Mouse (Mus musculus) layer of hippocampus, postnatal 36 days (tissue): ENCODE data around the gene Smg1. TPM values are rescaled to one million over a fixed set of nuclear protein-coding genes. Genes with fewer than 3 reads are reported as not detected.

Experiments used
- DNase-seq, 2 experiments: peaks; one replicate each; pipeline ENCODE4 v3.0.0; 2022
- total RNA-seq, 2 experiments: library from RNA; stranded (reverse); gene quantifications; 2 replicates each; pipeline ENCODE4 v1.2.3; 2021

Gene Smg1
- total RNA-seq, 2 experiments from 2014 or later = 84.4 to 91.5 TPM

DNA sequence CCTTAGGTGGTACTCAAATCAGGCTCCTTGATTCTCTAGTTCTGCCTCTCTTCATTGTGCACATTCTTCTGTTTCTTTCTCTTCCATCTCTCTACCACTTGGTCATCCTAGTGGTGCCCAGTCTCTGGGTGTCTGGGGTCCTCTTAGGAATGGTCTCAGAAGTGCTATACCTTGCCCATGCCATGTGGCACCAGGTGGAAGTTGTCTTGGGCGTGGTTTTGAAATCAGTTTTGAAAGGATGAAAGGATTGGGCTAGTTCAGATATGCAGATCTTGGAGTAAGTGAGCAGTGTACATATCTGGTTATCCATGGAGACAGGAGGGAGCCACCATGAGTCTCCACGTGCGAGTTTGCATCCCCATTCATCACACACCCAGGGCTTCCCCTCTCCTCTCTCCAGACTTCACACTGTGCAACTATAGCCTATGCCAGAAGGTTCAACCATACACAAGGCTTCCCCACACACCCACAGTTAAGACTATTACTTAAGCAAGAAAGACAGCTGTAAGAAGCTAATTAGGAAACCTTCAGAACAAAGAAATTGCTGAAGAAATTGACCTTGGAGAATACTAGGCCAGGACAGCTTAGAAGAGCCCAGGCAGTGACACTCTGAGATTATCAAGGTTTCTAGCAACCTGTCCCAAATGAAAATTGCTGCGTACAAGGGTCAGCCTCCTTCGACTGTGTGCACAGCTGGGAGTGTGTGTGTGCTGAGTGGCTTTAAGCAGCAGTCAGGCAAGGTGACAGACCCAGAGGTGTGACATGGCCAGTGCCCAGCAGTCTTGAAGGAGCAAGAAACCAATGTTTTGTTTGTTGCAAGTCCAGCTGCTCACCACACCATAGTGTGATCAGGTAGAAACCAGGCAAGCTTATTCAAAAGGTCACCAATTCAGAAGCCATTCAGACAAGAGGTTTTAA, 139.7 kb downstream of the Smg1 start:
- no peak for DNase-seq

GRCm38 (mm10) chr7:118102678-118103461, 140.6 kb downstream of the Smg1 start:
- no peak for DNase-seq

DNA sequence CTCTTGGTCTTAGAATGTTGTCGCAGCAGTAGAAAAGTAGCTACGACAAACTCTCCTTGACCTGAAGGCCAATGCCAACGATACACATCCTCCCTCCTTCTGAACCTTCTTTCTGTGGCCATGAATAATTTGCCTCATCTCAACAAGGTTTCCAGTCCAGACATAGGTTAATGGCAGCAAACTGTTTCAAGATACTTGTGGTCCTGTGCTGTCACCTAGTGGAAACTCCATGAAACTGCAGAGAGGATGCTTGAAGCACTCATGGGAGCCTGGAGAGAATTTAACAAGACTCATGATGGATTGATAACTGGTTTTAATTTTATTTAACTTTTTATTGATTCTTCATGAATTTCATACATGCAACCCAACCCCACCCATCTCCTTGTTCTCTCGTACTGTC, 141.2 kb downstream of the Smg1 start:
- no peak for DNase-seq

GRCm38 (mm10) chr7:118097615-118098014, 145.9 kb downstream of the Smg1 start:
- no peak for DNase-seq

Other genes starting within 250 kb of the Smg1 start
- gene Rps15a, start 127.5 kb downstream of the Smg1 start, total RNA-seq = 100 to 1,000 TPM; 370 to 388 TPM
- gene Arl6ip1, start 114.0 kb downstream of the Smg1 start, total RNA-seq = 100 to 1,000 TPM; 298 to 300 TPM
- 10 to 100 TPM; 87.4 to 92.0 TPM for gene Syt17, start 204.6 kb upstream of the Smg1 start, total RNA-seq
- 1 to 10 TPM; 3.2 to 3.6 TPM for gene Itpripl2, start 248.3 kb upstream of the Smg1 start, total RNA-seq